Mouse (Mus musculus): Measurements from ENCODE around the gene Vmn2r80.
"Not testable (repeated sequence)": the region's sequence is repeated elsewhere in the genome, so short reads cannot be mapped to it uniquely, and the experiment has no call there.

The Vmn2r80 gene

DNA sequence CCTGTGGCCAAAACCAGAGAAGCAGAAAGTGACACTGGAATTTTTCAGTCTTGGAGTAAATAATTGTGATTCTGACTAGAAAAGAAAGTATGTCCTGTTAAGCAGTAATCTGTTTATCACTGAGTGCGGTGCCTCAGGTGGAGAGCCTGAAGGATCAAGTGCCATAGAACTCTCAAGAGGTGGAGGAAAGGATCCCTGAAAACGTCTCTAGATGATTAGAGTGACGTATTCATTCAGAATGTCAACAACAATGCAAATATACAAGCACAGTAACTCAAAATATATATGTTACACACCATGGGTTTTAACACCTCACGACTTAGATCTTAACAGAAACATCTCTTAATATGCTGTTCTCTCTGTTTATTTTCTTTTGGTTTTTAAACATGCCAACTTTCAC is at the start of gene Vmn2r80:
Gene Vmn2r80, plus strand, starts transcription at position 301 of the 400 bp plus-strand sequence.
- DNase-seq (ENCODE audit: low spot score), result not testable (repeated sequence)

DNA sequence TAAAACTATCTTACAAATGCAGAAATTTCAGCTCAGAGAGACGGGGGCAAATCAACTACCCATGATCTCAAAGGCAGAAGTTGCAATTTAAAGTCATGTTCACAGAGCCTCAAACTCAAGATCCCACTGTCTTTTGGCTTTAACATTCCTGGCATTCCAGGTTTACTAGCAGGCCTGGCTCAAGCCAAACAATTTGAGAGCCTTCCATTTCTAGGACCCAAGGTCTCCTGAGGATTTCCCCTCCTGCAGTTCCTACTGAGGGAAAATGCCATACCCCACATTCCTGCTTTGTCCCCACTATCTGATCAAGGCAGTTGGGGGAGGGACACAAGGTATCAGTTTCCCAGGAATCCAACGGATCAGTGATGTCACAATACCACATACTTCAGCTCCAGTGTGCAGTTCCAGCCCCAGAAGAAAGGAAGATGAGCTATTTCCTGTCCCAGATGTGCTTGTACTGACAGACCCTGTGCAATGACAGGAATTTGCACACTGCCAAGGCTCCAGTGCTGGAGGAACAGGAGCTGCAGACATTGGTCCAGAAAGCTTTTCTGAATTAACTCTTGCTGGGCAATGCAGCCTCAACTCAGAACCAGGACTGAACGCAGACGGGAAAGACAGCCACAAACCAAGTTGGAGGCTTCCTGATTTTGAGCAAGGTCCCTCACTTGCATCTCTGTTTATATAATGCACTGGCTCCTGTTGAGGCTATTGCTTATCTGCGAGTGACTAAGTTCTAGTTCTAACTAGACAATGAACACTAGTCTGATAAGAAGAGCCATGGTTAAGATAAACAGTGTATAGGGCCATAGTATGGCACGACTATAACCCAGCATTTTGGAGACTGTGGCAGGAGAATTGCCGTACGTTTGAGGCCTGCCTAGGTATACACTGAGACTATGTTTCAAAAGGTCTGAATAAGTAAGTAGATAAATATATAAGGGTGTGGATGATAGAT is 42.0 kb upstream of the Vmn2r80 start:
- DNase-seq (ENCODE audit: low spot score), result no peak

DNA sequence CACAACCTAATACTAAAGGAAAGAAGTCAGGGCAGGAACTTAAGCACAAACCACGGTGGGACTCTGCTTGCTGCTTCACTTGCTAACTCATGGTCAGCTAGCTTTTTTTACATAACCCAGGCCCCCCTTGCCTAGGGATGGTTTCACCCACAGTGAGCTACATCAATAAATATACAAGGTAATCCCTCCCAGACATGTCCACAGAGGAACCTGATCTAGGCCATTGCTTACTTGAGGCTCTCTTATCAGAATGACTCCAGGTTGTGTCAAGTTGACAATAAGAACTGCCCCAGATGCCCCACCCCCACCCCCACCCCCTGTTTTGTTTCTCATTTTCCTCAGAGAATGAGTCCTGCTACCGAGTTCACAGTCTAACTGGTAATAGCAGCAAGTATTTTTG is 41.0 kb upstream of the Vmn2r80 start:
- no peak for DNase-seq (ENCODE audit: low spot score)

DNA sequence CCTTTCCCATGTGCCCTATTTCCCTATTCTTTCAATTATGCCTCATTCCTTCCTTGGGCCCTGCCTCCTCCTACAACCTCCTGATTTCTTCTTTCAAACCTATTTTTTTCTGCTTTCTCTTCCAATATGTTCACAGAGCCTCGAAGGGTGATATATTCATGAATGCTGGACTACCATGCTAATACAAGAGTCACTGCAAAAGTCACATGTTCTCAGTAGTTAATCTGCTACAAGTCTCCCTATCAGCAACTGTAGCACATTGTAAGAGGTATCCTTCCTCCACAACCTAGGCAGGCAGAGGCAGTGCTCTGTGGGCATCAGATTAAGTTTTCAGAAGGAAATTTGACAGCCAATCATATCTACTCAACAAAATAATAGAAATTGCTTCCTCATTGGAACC is 39.4 kb upstream of the Vmn2r80 start:
- no peak for DNase-seq (ENCODE audit: low spot score)

DNA sequence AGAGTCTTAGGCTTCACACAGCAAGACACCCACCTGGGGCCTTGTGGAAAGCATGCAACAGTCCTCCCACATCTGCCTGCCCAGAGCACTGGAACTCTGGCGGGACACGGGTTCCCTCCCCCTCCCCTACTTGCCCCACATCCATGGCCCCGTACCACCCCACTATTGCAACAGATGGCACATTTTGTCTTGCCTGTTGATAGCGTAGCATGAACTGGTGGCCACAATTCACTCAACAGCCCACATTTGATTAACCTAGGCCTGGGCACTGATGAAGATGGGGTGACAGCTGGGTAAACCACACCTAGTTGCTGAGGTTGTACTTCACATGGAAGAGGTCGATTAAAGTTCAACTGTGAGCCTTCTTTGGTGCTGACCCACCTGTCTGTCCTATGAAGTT is 38.1 kb upstream of the Vmn2r80 start:
- DNase-seq (ENCODE audit: low spot score), result no peak

DNA sequence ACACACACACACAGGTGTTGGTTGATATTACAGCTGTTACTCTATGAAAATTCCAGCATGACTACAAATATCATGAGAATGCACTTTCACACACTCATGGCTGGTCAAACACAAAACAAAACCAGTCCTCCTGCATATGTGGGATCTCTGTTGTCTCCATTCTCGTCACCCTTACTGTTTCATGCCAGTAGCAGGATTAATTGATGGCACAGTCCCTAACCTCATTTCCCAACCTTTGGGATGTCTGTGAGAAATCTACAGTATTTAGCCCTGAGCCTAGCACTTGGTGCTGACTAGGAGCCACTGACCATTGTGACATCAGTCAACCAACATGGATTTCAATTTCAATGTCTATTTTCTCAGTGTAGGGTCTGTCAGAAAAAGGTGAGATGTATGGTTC is 33.5 kb upstream of the Vmn2r80 start:
- DNase-seq (ENCODE audit: low spot score), result no peak

DNA sequence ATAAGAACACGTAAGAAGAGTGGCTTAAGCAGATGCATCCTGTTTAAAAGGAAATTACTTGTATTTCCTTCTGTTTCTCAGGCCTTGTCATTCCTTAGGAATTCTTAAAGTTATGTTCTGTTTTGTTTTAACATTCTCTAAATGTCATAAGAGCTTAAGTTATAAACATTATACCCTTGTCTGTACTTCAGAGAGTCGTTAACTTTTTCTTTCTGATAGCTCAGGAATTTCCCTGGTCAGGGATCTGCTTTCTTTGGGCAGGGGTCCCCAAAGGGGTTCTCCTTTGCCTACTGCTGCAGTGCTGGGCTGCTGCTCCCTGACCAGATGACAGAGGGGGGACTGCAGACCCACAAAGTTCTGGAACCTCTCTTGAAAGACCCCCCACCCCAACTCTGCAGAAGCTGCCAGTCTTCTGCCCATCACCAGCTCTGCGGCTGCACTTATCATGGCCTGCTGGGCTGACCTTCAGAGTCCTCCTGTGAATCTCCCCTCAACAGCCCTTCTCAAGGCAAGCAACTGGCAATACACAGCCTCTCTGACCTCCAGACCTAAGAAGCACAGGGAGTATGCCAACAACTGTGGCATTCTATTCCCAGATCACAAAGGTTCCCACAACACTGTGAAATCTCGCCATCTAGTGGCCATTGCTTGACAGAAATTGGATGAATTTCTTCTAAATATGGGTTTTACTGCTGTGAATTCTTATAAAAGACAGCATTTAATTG is 32.3 kb upstream of the Vmn2r80 start:
- peak; percentile 46 for DNase-seq (ENCODE audit: low spot score)

DNA sequence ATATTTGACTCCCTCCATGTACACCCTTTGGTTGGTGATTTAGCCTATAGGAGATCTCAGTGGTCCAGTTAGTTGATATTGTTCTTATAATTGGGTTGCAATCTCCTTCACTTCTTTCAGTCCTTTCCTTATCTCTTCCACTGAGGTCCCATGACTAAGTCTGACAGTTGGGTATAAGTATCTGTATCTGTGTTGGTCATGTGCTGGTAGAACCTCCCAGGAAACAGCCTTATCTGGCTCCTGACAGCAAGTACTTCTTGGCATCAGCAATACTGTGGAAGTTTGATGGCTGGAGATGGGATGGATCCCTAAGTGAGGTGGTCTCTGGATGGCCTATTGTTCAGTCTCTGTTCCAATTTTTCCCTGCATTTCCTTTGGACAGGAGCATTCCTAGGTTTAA is 3.0 kb downstream of the Vmn2r80 start:
- DNase-seq (ENCODE audit: low spot score), result no peak

DNA sequence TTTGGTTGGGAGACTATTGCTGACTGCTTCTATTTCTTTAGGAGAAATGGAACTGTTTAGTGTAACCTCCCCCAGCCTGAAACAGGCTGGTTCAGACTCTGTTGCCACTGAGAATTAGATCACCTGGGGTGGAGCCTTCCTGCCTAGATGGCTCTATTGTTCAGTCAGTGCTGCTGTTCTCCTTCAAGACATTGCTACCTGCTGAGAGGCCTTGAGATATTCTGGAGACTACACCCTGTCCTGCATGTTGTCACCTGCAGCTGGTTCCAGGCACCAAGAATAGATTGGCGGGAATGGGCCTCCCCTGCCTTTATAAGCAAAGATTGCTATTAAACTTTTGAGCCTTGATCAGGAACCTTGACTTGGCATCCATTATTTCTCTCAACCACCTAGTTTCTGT is 51.4 kb downstream of the Vmn2r80 start:
- DNase-seq (ENCODE audit: low spot score), result not testable (repeated sequence)

DNA sequence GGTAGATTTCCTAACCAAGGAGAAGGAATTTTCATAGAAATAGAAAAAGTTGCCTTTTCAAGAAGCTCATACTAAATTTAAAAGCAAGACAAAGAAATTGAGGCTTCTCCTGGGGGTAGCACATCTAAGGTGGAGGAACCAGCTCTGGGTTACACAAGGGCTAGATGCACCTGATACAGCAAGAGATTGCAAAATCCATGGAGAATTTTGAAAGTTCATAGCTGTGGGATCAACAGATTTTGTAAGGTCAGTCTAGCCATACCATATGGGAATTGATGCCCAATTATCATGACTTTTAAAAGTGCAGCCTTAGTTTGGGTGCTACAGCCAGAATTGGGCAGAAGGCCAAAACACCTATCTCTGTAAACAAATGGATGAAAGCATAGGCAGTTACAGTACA is 71.9 kb downstream of the Vmn2r80 start:
- DNase-seq (ENCODE audit: low spot score), result no peak

DNA sequence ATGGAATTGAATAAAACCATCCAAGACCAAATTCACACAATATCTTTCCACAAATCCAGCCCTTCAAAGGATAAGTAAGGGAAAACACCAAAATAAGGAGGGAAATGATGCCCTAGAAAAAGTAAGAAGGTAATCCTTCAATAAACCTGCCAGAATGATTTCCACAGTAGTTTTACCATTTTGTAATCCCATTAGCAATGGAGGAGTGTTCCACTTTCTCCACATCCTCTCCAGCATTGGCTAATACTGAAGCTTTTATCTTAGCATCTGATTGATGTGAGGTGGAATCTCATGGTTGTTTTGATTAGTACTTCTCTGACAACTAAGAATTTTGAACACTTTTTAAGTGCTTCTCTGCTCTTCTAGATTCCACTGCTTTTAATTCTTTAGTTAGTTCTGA is 73.0 kb downstream of the Vmn2r80 start:
- no peak for DNase-seq (ENCODE audit: low spot score)

DNA sequence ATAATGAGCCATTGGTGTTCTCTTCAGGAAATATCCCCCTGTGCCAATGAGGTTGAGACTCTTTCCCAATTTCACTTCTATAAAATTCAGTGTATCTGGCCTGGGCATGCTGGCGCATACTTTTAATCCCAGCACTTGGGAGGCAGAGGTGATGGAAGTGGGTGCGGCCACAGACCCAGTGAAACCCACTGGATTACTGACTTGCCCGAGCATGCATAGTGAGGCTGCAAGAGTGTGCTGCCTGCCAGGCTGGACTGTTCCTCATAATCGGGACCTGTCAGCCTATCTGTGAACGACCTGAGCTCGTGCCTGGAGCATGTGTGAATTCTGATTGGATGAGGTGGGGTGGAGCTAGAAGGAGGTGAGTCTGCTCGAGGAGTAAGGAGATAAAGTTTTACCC is 73.6 kb downstream of the Vmn2r80 start:
- DNase-seq (ENCODE audit: low spot score), result no peak

Measured in ovary, postnatal 14 days (tissue).